Mouse (Mus musculus) heart, adult 2 months (tissue): Measurements from ENCODE around the gene Spcs3.

Source experiments
- CTCF ChIP-seq: fragments of 200-600 bp; IDR thresholded peaks from 2 replicates; pipeline ENCODE4 v1.8.1; 2022; ENCODE audit warnings: antibody characterized with exemption, mild to moderate bottlenecking, moderate library complexity
- POLR2A ChIP-seq: fragments of 200-500 bp; IDR thresholded peaks from 2 replicates; pipeline ENCODE4 v1.6.1; 2011; ENCODE audit warnings: mild to moderate bottlenecking, low read depth, low read length, control low read depth; ENCODE audit not compliant: insufficient read depth

GRCm38 (mm10) chr8:54537285-54537684 is 7.5 kb upstream of the Spcs3 start:
- TF ChIP-seq CTCF (peak; percentile 73), POLR2A (no peak)
